Mouse (Mus musculus) ovary, adult 10 weeks (tissue): ENCODE results near the gene Fus. TPM values are rescaled to one million over a fixed set of nuclear protein-coding genes. Genes with fewer than 3 reads are reported as not detected.

ENCODE experiments used
- polyA plus RNA-seq: library from polyadenylated mRNA; stranded (reverse); fragments of 350-450 nt; fragmentation: Illumina TruSeq; extraction: RNeasy Lipid Tissue Mini Kit (QIAGEN cat#74804); gene quantifications from one replicate; pipeline ENCODE4 v1.2.3, GENCODE M21; 2014

Fus gene
- 903 TPM for polyA plus RNA-seq

GRCm38 (mm10) chr7:127967004-127967921 lies at the start of gene Fus:
Fus (plus strand) TSS chr7:127967457.

GRCm38 (mm10) chr7:127929923-127930322 lies 37.3 kb upstream of the Fus start, which contains the start of gene Prss8:
Prss8 (minus strand) TSS chr7:127930104.

GRCm38 (mm10) chr7:127946470-127947023 lies 20.7 kb upstream of the Fus start, which contains the start of gene Prss36:
Prss36 (minus strand) TSS chr7:127946725.

GRCm38 (mm10) chr7:127993341-127993977 lies 26.2 kb downstream of the Fus start, which contains the start of gene Pycard:
Pycard (minus strand) TSS chr7:127993867.

GRCm38 (mm10) chr7:128003688-128004087 lies 36.4 kb downstream of the Fus start, which contains the start of gene Trim72:
Trim72 (plus strand) TSS chr7:128003949.

Other genes starting within 250 kb of the Fus start
- not detected for gene Ctf2, start 235.3 kb upstream of the Fus start, polyA plus RNA-seq
- gene Fbxl19, start 222.9 kb upstream of the Fus start, polyA plus RNA-seq = 0.66 TPM
- 2.7 TPM for gene Orai3, start 197.6 kb upstream of the Fus start, polyA plus RNA-seq
- gene Setd1a, start 190.8 kb upstream of the Fus start, polyA plus RNA-seq = 6.6 TPM
- not detected for gene Gm49388, start 181.8 kb upstream of the Fus start, polyA plus RNA-seq
- 8.1 TPM for gene Hsd3b7, start 166.9 kb upstream of the Fus start, polyA plus RNA-seq
- gene Stx4a, start 143.2 kb upstream of the Fus start, polyA plus RNA-seq = 12.8 TPM
- 1.1 TPM for gene Stx1b, start 142.9 kb upstream of the Fus start, polyA plus RNA-seq
- 9.1 TPM for gene Zfp646, start 91.2 kb upstream of the Fus start, polyA plus RNA-seq
- 4.3 TPM for gene Zfp668, start 90.6 kb upstream of the Fus start, polyA plus RNA-seq
- gene Prss53, start 76.5 kb upstream of the Fus start, polyA plus RNA-seq = not detected
- gene Gm21974, start 72.0 kb upstream of the Fus start, polyA plus RNA-seq = not detected
- 68.1 TPM for gene Vkorc1, start 71.8 kb upstream of the Fus start, polyA plus RNA-seq
- 3.2 TPM for gene Bckdk, start 63.4 kb upstream of the Fus start, polyA plus RNA-seq
- gene Kat8, start 54.9 kb upstream of the Fus start, polyA plus RNA-seq = 7.5 TPM
- not detected for gene Prss8, start 37.4 kb upstream of the Fus start, polyA plus RNA-seq
- not detected for gene Prss36, start 20.7 kb upstream of the Fus start, polyA plus RNA-seq
- gene Pycard, start 26.4 kb downstream of the Fus start, polyA plus RNA-seq = 5.3 TPM
- gene Trim72, start 36.5 kb downstream of the Fus start, polyA plus RNA-seq = not detected
- gene Itgam, start 95.2 kb downstream of the Fus start, polyA plus RNA-seq = 5.8 TPM
- not detected for gene Gm49368, start 95.2 kb downstream of the Fus start, polyA plus RNA-seq
- 5.0 TPM for gene Itgax, start 162.1 kb downstream of the Fus start, polyA plus RNA-seq
- not detected for gene Itgad, start 186.9 kb downstream of the Fus start, polyA plus RNA-seq
- gene Cox6a2, start 238.9 kb downstream of the Fus start, polyA plus RNA-seq = not detected